ENCODE assay signal across 18 mouse cellular contexts in genomic region chr10:20658716-20659115, GRCm38 (mm10).
A peak's percentile ranks its signal among the peaks of the same experiment; 100 is the strongest.
DNase-seq lines count a peak whose midpoint lies in the region; ATAC-seq and TF ChIP-seq lines count a peak whose summit lies in the region.
"Had no signal": no experiment of that assay in that cellular context is flagged by ENCODE, and none has a peak within 500 bp of the region (broad histone marks: within the 10 kb centered on the region; RNA-seq: fewer than 3 reads in every experiment).

No protein-coding gene starts in this region.

- no peak overlapping the region for H3K4me3 ChIP-seq in liver, embryonic 11.5 days (ENCODE audit: low read depth, low read length)
- H3K4me3 ChIP-seq: embryonic facial prominence, embryonic 13.5 days; heart, embryonic 13.5 days; hindbrain, embryonic 12.5 days had no signal

- no peaks in the 10 kb centered on the region for H3K36me3 ChIP-seq in liver, embryonic 11.5 days (ENCODE audit: control insufficient read depth, insufficient read depth, low read length)
- H3K36me3 ChIP-seq: embryonic facial prominence, embryonic 13.5 days; heart, embryonic 13.5 days; hindbrain, embryonic 12.5 days had no signal

- peak; percentile 86 for ATAC-seq in frontal cortex, adult (ENCODE audit: low TSS enrichment)
- ATAC-seq in liver, embryonic 11.5 days (replicated peaks; ENCODE audit: low FRiP score): no peak
- ATAC-seq: hindbrain, embryonic 16.5 days; inflammation-experienced regulatory T-cells, adult 6 months; intestine, postnatal 0 days had no signal

- DNase-seq in frontal cortex, postnatal 14 days (ENCODE audit: low spot score in 2 of 2): no peak
- DNase-seq in left cerebral cortex, adult 11 months (ENCODE audit: low spot score): peak; percentile 28
- DNase-seq in left cerebral cortex, postnatal 4 days: no peak
- DNase-seq in brain, embryonic 14.5 days (ENCODE audit: low read depth): peak; percentile 47
- no peak for DNase-seq in liver, embryonic 11.5 days (ENCODE audit: low spot score)
- DNase-seq: adrenal gland, adult 2 months; adrenal gland, postnatal 25 days; cerebellum, adult 11 months; cerebellum, adult 8-10 months; cerebellum, postnatal 14 days; gastrocnemius, postnatal 14 days had no signal

- H3K9ac ChIP-seq in liver, embryonic 11.5 days (ENCODE audit: low read depth, low read length): no peak overlapping the region
- H3K9ac ChIP-seq: embryonic facial prominence, embryonic 13.5 days; hindbrain, embryonic 12.5 days had no signal

- no peaks in the 10 kb centered on the region for H3K4me1 ChIP-seq in liver, embryonic 11.5 days (replicated peaks; ENCODE audit: control insufficient read depth, insufficient read depth, low read length)

- WGBS in liver, embryonic 11.5 days: 92% methylated on average over 7 of the region's 7 CpGs

- no peaks in the 10 kb centered on the region for H3K27me3 ChIP-seq in liver, embryonic 11.5 days (replicated peaks; ENCODE audit: control insufficient read depth, insufficient read depth, low read length)
- H3K27me3 ChIP-seq: embryonic facial prominence, embryonic 13.5 days; heart, embryonic 13.5 days; hindbrain, embryonic 12.5 days had no signal

- H3K4me2 ChIP-seq in liver, embryonic 11.5 days: no peak overlapping the region
- H3K4me2 ChIP-seq: hindbrain, embryonic 12.5 days had no signal

- H3K27ac ChIP-seq in liver, embryonic 11.5 days (ENCODE audit: low read depth, low read length): no peak overlapping the region
- H3K27ac ChIP-seq: hindbrain, embryonic 12.5 days had no signal

- H3K9me3 ChIP-seq in liver, embryonic 11.5 days (ENCODE audit: control insufficient read depth, low read length): no peaks in the 10 kb centered on the region
- H3K9me3 ChIP-seq: embryonic facial prominence, embryonic 13.5 days; heart, embryonic 13.5 days; hindbrain, embryonic 12.5 days had no signal

- TF ChIP-seq CTCF in brain, embryonic 14.5 days (IDR thresholded peaks at IDR 0.05; ENCODE audit: borderline replicate concordance, extremely low read depth, insufficient read depth, insufficient read length): no peak

- TF ChIP-seq POLR2A in brain, embryonic 14.5 days (IDR thresholded peaks at IDR 0.05; ENCODE audit: borderline replicate concordance, extremely low read depth, insufficient read depth, insufficient read length, poor library complexity, severe bottlenecking): no peak

- intact Hi-C loops in left cerebral cortex, postnatal 4 days (cut with DNase I): no loop called here

Comparison
In these comparisons a context has a peak if more than half of its experiments do, and no peak if none do; other contexts are left out.
1. DNase-seq: peak in left cerebral cortex, adult 11 months (single experiment) and brain, embryonic 14.5 days (single experiment); none in frontal cortex, postnatal 14 days (0 of 2), left cerebral cortex, postnatal 4 days (single experiment) and liver, embryonic 11.5 days (single experiment).